Mouse (Mus musculus): Measurements from ENCODE around the gene Tmem163. TPM values are rescaled to one million over a fixed set of nuclear protein-coding genes. Genes with fewer than 3 reads are reported as not detected.

The Tmem163 gene
- polyA plus RNA-seq, 1 experiment from 2014 or later: 1.7 TPM

DNA sequence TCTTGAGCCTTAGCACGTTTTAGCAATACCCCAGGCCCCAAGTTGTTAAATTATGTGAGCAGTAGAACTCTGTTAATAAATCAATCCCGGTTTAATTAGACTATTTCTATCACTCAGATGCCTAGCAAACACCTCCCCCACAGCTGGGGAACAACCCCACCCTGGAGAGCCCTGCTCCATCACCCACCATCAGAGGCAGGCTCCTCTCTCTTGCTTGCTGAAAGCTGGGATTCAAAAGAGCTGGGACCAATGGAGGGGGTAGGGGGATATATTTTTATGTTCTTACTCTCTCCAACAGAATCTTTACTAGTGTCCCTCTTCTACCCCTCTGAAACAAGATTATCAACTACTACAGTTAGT is 122.9 kb downstream of the Tmem163 start:
- 60% methylated on average over 2 of the region's 2 CpGs for WGBS
- no peak overlapping the region for H3K27ac ChIP-seq (ENCODE audit: low read depth, low read length)
- DNase-seq (ENCODE audit: low spot score) (no peak), ATAC-seq (replicated peaks; ENCODE audit: low FRiP score) (no peak)
- no peak overlapping the region for H3K9ac ChIP-seq (ENCODE audit: low read depth, low read length)
- no peaks in the 10 kb centered on the region for H3K9me3 ChIP-seq (ENCODE audit: control insufficient read depth, low read length)
- H3K4me3 ChIP-seq (ENCODE audit: low read depth, low read length): no peak overlapping the region
- no peaks in the 10 kb centered on the region for H3K4me1 ChIP-seq (replicated peaks; ENCODE audit: control insufficient read depth, insufficient read depth, low read length)
- H3K27me3 ChIP-seq (replicated peaks; ENCODE audit: control insufficient read depth, insufficient read depth, low read length): no peaks in the 10 kb centered on the region
- no peak overlapping the region for H3K4me2 ChIP-seq
- H3K36me3 ChIP-seq (ENCODE audit: control insufficient read depth, insufficient read depth, low read length): no peaks in the 10 kb centered on the region

DNA sequence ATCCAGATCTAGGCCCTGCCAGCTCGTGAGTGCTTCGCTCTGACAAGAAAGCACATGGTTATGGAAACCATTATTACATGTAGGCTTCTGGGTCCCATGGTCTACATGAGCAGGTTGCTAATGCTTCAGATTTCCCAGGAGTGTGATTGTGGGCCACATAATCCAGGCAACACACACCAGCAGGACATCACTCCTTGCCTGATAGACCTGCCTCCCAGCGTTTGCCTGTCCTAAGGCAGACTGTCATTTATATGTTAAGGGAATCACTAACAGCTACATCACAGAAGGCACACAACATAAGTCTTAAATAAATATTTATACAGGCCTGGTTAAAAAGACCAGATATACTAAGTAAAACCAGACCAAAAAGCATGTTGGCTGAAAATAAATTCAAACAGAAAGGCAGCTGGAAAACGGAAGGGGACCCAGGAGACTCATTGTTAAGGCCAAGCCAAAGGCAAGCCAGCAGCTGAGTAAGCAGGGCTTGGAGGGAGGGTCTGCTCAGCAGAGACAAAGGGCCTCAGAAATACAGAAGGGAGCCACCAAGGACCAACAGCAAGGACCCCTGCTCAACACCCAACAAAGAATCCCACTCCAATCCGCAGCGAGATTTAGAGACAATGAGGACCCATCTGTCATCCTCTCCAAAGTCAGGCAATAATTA is 123.4 kb downstream of the Tmem163 start:
- H3K4me1 ChIP-seq (replicated peaks; ENCODE audit: control insufficient read depth, insufficient read depth, low read length): no peaks in the 10 kb centered on the region
- no peaks in the 10 kb centered on the region for H3K36me3 ChIP-seq (ENCODE audit: control insufficient read depth, insufficient read depth, low read length)
- no peak overlapping the region for H3K9ac ChIP-seq (ENCODE audit: low read depth, low read length)
- H3K9me3 ChIP-seq (ENCODE audit: control insufficient read depth, low read length): no peaks in the 10 kb centered on the region
- WGBS: 77% methylated on average over 6 of the region's 6 CpGs
- ATAC-seq (replicated peaks; ENCODE audit: low FRiP score): no peak
- H3K27ac ChIP-seq (ENCODE audit: low read depth, low read length): no peak overlapping the region
- H3K4me2 ChIP-seq: no peak overlapping the region
- H3K27me3 ChIP-seq (replicated peaks; ENCODE audit: control insufficient read depth, insufficient read depth, low read length): no peaks in the 10 kb centered on the region
- DNase-seq (ENCODE audit: low spot score): no peak
- no peak overlapping the region for H3K4me3 ChIP-seq (ENCODE audit: low read depth, low read length)

DNA sequence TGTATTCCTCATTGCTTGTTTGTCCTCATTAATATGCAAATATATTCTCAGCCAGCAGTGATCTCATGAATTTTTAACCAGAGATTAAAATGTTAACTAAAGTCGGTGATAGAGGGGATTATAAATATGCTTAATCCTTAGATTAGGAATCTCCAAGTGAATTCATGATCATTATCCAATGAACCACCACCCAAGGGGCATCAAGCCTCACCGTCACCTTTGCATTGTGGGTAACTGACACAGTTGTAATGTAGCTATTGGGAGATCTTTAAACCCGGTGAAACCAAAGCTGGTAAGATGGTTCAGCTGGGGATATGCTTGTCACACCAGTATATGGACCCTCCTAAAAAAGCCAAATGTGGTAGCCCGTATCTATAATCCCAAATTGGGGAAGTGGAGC is 131.3 kb downstream of the Tmem163 start:
- ATAC-seq (replicated peaks; ENCODE audit: low FRiP score) (no peak), DNase-seq (ENCODE audit: low spot score) (no peak)
- Histone ChIP-seq H3K4me2 (no peak overlapping the region), H3K4me3 (ENCODE audit: low read depth, low read length) (no peak overlapping the region), H3K4me1 (replicated peaks; ENCODE audit: control insufficient read depth, insufficient read depth, low read length) (no peaks in the 10 kb centered on the region), H3K36me3 (ENCODE audit: control insufficient read depth, insufficient read depth, low read length) (no peaks in the 10 kb centered on the region), H3K27ac (ENCODE audit: low read depth, low read length) (no peak overlapping the region), H3K9me3 (ENCODE audit: control insufficient read depth, low read length) (no peaks in the 10 kb centered on the region), H3K27me3 (replicated peaks; ENCODE audit: control insufficient read depth, insufficient read depth, low read length) (no peaks in the 10 kb centered on the region), H3K9ac (ENCODE audit: low read depth, low read length) (no peak overlapping the region)
- 75% methylated on average over 4 of the region's 4 CpGs for WGBS

DNA sequence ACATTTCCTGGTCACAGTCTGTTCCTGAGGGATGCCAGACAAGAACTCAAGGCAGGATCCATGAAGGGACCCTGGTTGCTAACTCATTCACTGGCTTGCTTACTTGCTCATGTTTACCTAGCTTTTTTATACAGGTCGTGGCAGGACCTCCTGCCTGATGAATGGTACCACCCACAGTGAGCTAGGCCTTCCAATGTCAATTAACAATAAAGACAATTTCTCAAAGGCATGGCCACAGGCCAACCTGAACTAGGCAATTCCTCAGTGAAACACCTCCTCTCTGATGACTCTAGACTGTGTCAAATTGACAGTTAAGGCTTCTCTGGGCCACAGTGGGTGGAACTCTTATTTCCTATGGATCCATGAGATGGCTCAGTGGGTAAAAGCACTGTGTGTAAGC is 136.6 kb downstream of the Tmem163 start:
- no peak overlapping the region for H3K27ac ChIP-seq (ENCODE audit: low read depth, low read length)
- 40% methylated on average over 1 of the region's 1 CpGs for WGBS
- H3K9me3 ChIP-seq (ENCODE audit: control insufficient read depth, low read length): no peaks in the 10 kb centered on the region
- no peaks in the 10 kb centered on the region for H3K27me3 ChIP-seq (replicated peaks; ENCODE audit: control insufficient read depth, insufficient read depth, low read length)
- H3K9ac ChIP-seq (ENCODE audit: low read depth, low read length): no peak overlapping the region
- ATAC-seq (replicated peaks; ENCODE audit: low FRiP score): no peak
- H3K4me1 ChIP-seq (replicated peaks; ENCODE audit: control insufficient read depth, insufficient read depth, low read length): no peaks in the 10 kb centered on the region
- no peak overlapping the region for H3K4me2 ChIP-seq
- no peak for DNase-seq (ENCODE audit: low spot score)
- H3K4me3 ChIP-seq (ENCODE audit: low read depth, low read length): no peak overlapping the region
- H3K36me3 ChIP-seq (ENCODE audit: control insufficient read depth, insufficient read depth, low read length): no peaks in the 10 kb centered on the region

DNA sequence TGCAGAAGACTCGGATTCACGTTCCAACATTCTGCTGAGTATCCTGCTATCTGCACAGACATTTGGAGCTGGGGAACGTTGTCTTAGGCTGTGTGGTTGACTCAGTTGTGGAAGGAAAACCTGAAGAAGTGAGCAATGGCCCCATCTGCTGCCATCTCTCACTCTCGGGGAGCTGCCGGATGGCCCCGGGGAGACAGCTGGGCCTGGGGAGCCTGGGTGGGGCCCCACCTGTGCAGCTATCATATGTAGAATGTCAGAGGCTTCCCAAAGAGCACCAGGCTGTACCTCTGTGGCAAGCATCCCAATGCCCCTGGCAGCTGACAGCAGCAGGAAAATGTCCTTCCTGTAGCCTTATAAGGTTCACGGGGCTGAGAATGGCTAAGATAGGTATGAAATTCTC is 137.4 kb downstream of the Tmem163 start:
- ATAC-seq (replicated peaks; ENCODE audit: low FRiP score) (no peak), DNase-seq (ENCODE audit: low spot score) (no peak)
- Histone ChIP-seq H3K4me2 (no peak overlapping the region), H3K4me1 (replicated peaks; ENCODE audit: control insufficient read depth, insufficient read depth, low read length) (no peaks in the 10 kb centered on the region), H3K27me3 (replicated peaks; ENCODE audit: control insufficient read depth, insufficient read depth, low read length) (no peaks in the 10 kb centered on the region), H3K27ac (ENCODE audit: low read depth, low read length) (no peak overlapping the region), H3K36me3 (ENCODE audit: control insufficient read depth, insufficient read depth, low read length) (no peaks in the 10 kb centered on the region), H3K9me3 (ENCODE audit: control insufficient read depth, low read length) (no peaks in the 10 kb centered on the region), H3K4me3 (ENCODE audit: low read depth, low read length) (no peak overlapping the region), H3K9ac (ENCODE audit: low read depth, low read length) (no peak overlapping the region)
- 88% methylated on average over 7 of the region's 7 CpGs for WGBS

DNA sequence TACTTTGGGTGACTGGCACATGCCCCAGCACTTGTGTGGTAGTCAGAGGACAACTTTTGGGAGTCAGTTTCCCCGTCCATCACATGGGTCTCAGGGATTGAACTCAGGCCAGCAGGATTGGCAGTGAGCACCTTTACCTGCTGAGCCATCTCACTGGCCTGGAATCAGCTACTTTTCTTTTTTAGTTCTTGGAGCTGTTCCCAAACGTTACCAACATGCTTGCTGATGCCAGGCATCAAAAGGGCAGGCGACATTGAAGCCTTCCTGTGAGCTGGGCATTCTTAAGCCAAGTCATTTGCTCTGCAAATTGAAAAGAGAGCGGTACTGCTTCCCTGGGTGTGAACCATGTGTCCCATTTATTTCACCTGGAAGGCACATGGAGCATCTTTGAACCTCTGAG is 137.8 kb downstream of the Tmem163 start:
- H3K4me1 ChIP-seq (replicated peaks; ENCODE audit: control insufficient read depth, insufficient read depth, low read length): no peaks in the 10 kb centered on the region
- 86% methylated on average over 4 of the region's 4 CpGs for WGBS
- H3K4me2 ChIP-seq: no peak overlapping the region
- DNase-seq (ENCODE audit: low spot score): no peak
- H3K4me3 ChIP-seq (ENCODE audit: low read depth, low read length): no peak overlapping the region
- no peaks in the 10 kb centered on the region for H3K36me3 ChIP-seq (ENCODE audit: control insufficient read depth, insufficient read depth, low read length)
- no peaks in the 10 kb centered on the region for H3K27me3 ChIP-seq (replicated peaks; ENCODE audit: control insufficient read depth, insufficient read depth, low read length)
- ATAC-seq (replicated peaks; ENCODE audit: low FRiP score): no peak
- no peak overlapping the region for H3K9ac ChIP-seq (ENCODE audit: low read depth, low read length)
- H3K27ac ChIP-seq (ENCODE audit: low read depth, low read length): no peak overlapping the region
- H3K9me3 ChIP-seq (ENCODE audit: control insufficient read depth, low read length): no peaks in the 10 kb centered on the region

DNA sequence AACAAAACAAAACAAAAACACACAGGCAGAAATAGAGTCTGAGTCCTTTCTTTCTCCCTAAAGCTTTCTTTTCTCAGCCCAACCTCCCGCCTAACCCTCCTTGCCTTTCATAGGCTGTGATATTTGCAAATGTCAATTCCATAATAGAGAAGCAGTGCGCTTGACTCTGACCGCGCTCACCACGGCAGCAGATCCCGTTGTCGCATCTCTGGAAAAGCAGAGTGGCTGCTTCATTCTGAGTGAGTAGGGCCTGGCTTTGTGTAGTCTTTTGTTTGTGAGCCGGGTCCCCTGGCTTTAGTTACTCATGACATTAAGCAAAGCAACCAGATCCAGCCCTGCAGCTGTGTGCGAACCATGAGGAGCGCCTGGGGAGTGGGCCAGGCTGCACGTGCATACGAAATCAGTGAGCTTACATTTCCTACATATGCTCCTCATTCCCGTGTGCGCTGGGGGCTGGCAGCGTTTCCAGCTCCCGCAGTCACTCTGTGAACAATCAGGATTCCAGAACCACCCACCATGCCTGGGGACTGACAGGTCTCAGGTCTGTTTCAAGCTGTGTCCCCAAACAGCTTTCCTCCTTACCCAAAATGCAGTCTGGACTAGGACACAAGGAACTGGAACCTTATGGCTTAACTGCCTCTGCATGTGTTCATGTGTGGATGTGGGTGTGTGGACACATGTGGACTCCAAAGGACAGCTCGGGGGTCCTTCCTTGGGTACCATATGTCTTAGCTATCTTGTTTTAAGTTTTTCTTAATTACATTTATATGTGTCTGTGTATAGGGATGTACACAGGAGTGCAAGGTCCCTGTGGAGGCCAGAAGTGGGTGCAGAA is 141.9 kb downstream of the Tmem163 start:
- no peak overlapping the region for H3K4me2 ChIP-seq
- no peak overlapping the region for H3K9ac ChIP-seq (ENCODE audit: low read depth, low read length)
- DNase-seq (ENCODE audit: low spot score): no peak

DNA sequence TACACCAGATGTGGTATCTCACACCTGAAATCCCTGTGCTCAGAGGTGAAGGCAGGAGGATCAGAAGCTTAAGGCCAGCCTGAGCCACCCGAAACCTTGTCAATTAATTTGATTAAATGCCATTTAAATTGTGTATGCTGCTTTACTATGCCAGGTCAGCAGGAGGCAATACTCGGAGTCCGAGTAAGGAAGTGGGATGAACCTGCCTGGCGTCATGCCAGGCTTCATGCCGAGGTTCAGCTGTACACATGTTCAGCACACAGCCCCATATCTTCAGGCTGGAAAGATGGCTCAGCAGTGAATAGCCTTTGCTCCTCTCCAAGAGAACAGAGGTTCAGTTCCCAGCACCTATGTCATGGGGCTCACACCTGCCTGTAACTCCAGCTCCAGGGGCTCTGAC is 142.9 kb downstream of the Tmem163 start:
- no peaks in the 10 kb centered on the region for H3K9me3 ChIP-seq (ENCODE audit: control insufficient read depth, low read length)
- WGBS: 66% methylated on average over 5 of the region's 5 CpGs
- H3K4me3 ChIP-seq (ENCODE audit: low read depth, low read length): no peak overlapping the region
- no peaks in the 10 kb centered on the region for H3K36me3 ChIP-seq (ENCODE audit: control insufficient read depth, insufficient read depth, low read length)
- no peak overlapping the region for H3K27ac ChIP-seq (ENCODE audit: low read depth, low read length)
- no peak for ATAC-seq (replicated peaks; ENCODE audit: low FRiP score)
- H3K4me1 ChIP-seq (replicated peaks; ENCODE audit: control insufficient read depth, insufficient read depth, low read length): no peaks in the 10 kb centered on the region
- DNase-seq (ENCODE audit: low spot score): no peak
- no peaks in the 10 kb centered on the region for H3K27me3 ChIP-seq (replicated peaks; ENCODE audit: control insufficient read depth, insufficient read depth, low read length)
- H3K4me2 ChIP-seq: no peak overlapping the region
- no peak overlapping the region for H3K9ac ChIP-seq (ENCODE audit: low read depth, low read length)

More for the DNA sequence above, 141.9 kb downstream of the Tmem163 start:
- Histone ChIP-seq H3K27ac (ENCODE audit: low read depth, low read length) (no peak overlapping the region), H3K36me3 (ENCODE audit: control insufficient read depth, insufficient read depth, low read length) (no peaks in the 10 kb centered on the region), H3K9me3 (ENCODE audit: control insufficient read depth, low read length) (no peaks in the 10 kb centered on the region), H3K4me1 (replicated peaks; ENCODE audit: control insufficient read depth, insufficient read depth, low read length) (no peaks in the 10 kb centered on the region), H3K27me3 (replicated peaks; ENCODE audit: control insufficient read depth, insufficient read depth, low read length) (no peaks in the 10 kb centered on the region), H3K4me3 (ENCODE audit: low read depth, low read length) (no peak overlapping the region)
- WGBS: 61% methylated on average over 17 of the region's 17 CpGs
- no peak for ATAC-seq (replicated peaks; ENCODE audit: low FRiP score)

DNA sequence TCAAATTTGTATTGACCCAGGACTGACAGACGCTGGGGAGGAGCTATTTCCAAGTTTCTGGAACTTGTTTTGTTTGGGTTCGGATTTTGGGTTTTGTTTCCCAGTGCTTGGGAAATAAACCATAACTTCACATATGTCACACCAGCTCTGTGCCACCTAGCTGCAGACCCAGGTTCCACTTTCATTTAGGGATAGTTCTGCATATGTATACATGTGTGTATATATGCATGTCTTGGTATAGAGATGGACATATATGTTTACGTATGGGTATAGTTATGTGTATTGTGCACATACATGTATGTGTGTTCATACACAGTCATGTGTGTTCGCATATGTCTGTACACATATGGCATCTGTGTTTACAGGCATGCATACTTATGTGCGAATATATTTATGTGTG is 147.6 kb downstream of the Tmem163 start:
- H3K4me1 ChIP-seq (replicated peaks; ENCODE audit: control insufficient read depth, insufficient read depth, low read length): no peaks in the 10 kb centered on the region
- H3K9me3 ChIP-seq (ENCODE audit: control insufficient read depth, low read length): no peaks in the 10 kb centered on the region
- DNase-seq (ENCODE audit: low spot score) (no peak), ATAC-seq (replicated peaks; ENCODE audit: low FRiP score) (no peak)
- no peaks in the 10 kb centered on the region for H3K27me3 ChIP-seq (replicated peaks; ENCODE audit: control insufficient read depth, insufficient read depth, low read length)
- 71% methylated on average over 5 of the region's 5 CpGs for WGBS
- no peak overlapping the region for H3K4me2 ChIP-seq
- no peak overlapping the region for H3K4me3 ChIP-seq (ENCODE audit: low read depth, low read length)
- no peak overlapping the region for H3K27ac ChIP-seq (ENCODE audit: low read depth, low read length)
- H3K9ac ChIP-seq (ENCODE audit: low read depth, low read length): no peak overlapping the region
- H3K36me3 ChIP-seq (ENCODE audit: control insufficient read depth, insufficient read depth, low read length): no peaks in the 10 kb centered on the region

Data from liver, embryonic 11.5 days (tissue).